Mouse (Mus musculus) brain, adult 10 weeks (tissue): ENCODE results near the gene Olfr1371. TPM values are rescaled to one million over a fixed set of nuclear protein-coding genes. Genes with fewer than 3 reads are reported as not detected.

Experiments
- polyA plus RNA-seq: library from polyadenylated mRNA; stranded (reverse); fragments of 350-450 nt; fragmentation: Illumina TruSeq; extraction: RNeasy Lipid Tissue Mini Kit (QIAGEN cat#74804); gene quantifications from one replicate; pipeline ENCODE4 v1.2.3, GENCODE M21; 2015; ENCODE audit warnings: low read depth, low replicate concordance

The Olfr1371 gene
- polyA plus RNA-seq: not detected

GRCm38 (mm10) chr11:52213887-52214286 lies at the start of gene Olfr1371:
Olfr1371 (minus strand) TSS chr11:52213987.

GRCm38 (mm10) chr11:52231606-52232541 lies 18.1 kb upstream of the Olfr1371 start, which contains the start of gene Skp1a:
Skp1a (plus strand) TSS chr11:52231995.

Other genes starting within 250 kb of the Olfr1371 start
- 63.4 TPM for gene Cdkn2aipnl, start 246.3 kb downstream of the Olfr1371 start, polyA plus RNA-seq
- gene Ube2b, start 213.2 kb downstream of the Olfr1371 start, polyA plus RNA-seq: 335 TPM
- 14.7 TPM for gene Cdkl3, start 209.8 kb downstream of the Olfr1371 start, polyA plus RNA-seq
- 155 TPM for gene Ppp2ca, start 115.3 kb downstream of the Olfr1371 start, polyA plus RNA-seq
- gene Olfr1373, start 68.5 kb downstream of the Olfr1371 start, polyA plus RNA-seq: not detected
- 788 TPM for gene Skp1a, start 18.0 kb upstream of the Olfr1371 start, polyA plus RNA-seq
- gene Tcf7, start 69.0 kb upstream of the Olfr1371 start, polyA plus RNA-seq: 4.0 TPM
- gene Vdac1, start 146.9 kb upstream of the Olfr1371 start, polyA plus RNA-seq: 527 TPM
- gene 9530068E07Rik, start 182.4 kb upstream of the Olfr1371 start, polyA plus RNA-seq: 101 TPM